Mouse (Mus musculus) limb, embryonic 14.5 days (tissue): ENCODE data around the gene Phc2. TPM values are rescaled to one million over a fixed set of nuclear protein-coding genes. Genes with fewer than 3 reads are reported as not detected.

ENCODE experiments used
- ATAC-seq: fragments of 200-750 bp; cut with Nextera tagmentation; 2 replicates; pipeline ENCODE4 v1.8.0; 2017; ENCODE audit warnings: low read depth, moderate number of reproducible peaks, moderate TSS enrichment; ENCODE audit not compliant: low FRiP score
- DNase-seq: peaks from one replicate; pipeline ENCODE4 v3.0.0-alpha.2; 2015; ENCODE audit warnings: low spot score
- H3K27ac ChIP-seq: fragments of 300-500 bp; sonication (generic); replicated peaks from 2 replicates; pipeline ENCODE4 v1.5.1; 2014; ENCODE audit warnings: low read depth, mild to moderate bottlenecking, low read length, moderate library complexity, mixed read lengths
- H3K27me3 ChIP-seq: fragments of 300-500 bp; sonication (generic); 2 replicates; pipeline ENCODE4 v1.6.1; 2014; ENCODE audit warnings: low read length, mixed read lengths; ENCODE audit not compliant: control insufficient read depth, insufficient read depth
- H3K36me3 ChIP-seq: fragments of 300-500 bp; sonication (generic); 2 replicates; pipeline ENCODE4 v1.6.1; 2014; ENCODE audit warnings: mild to moderate bottlenecking, low read length, moderate library complexity, mixed read lengths; ENCODE audit not compliant: control insufficient read depth, insufficient read depth
- H3K4me1 ChIP-seq: fragments of 300-500 bp; sonication (generic); 2 replicates; pipeline ENCODE4 v1.6.1; 2014; ENCODE audit warnings: antibody characterized with exemption, low read length, mixed read lengths; ENCODE audit not compliant: control insufficient read depth, insufficient read depth
- H3K4me2 ChIP-seq: fragments of 300-500 bp; sonication (generic); replicated peaks from 2 replicates; pipeline ENCODE4 v1.6.1; 2014; ENCODE audit warnings: low read depth, mild to moderate bottlenecking, low read length, moderate library complexity; ENCODE audit not compliant: severe bottlenecking
- H3K4me3 ChIP-seq: fragments of 300-500 bp; sonication (generic); replicated peaks from 2 replicates; pipeline ENCODE4 v1.5.1; 2014; ENCODE audit warnings: low read length
- H3K9ac ChIP-seq: fragments of 300-500 bp; sonication (generic); 2 replicates; pipeline ENCODE4 v1.6.1; 2014; ENCODE audit warnings: mild to moderate bottlenecking, low read depth, low read length, moderate library complexity; ENCODE audit not compliant: severe bottlenecking
- H3K9me3 ChIP-seq: fragments of 300-500 bp; sonication (generic); 2 replicates; pipeline ENCODE4 v1.6.1; 2016; ENCODE audit warnings: low read length; ENCODE audit not compliant: control insufficient read depth
- POLR2A ChIP-seq: fragments of 200-500 bp; IDR thresholded peaks from 2 replicates; pipeline ENCODE4 v1.8.0; 2012; ENCODE audit warnings: inconsistent platforms, mild to moderate bottlenecking, moderate library complexity, borderline replicate concordance; ENCODE audit not compliant: insufficient read depth, insufficient read length; ENCODE audit errors: extremely low read depth
- WGBS: fragments of 180-500 bp; shearing (Covaris S2); extraction: QIAGEN DNeasy Blood & Tissue Kit; methylation state at CpG from one replicate; pipeline ENCODE4 v1.1.7; 2014; 5-methylcytosine and 5-hydroxymethylcytosine counted together
- polyA plus RNA-seq, 2 experiments: library from polyadenylated mRNA; depleted of rRNA in 1 of 2; stranded (reverse) in 1 of 2; unstranded in 1 of 2; fragments of >200 nt; fragmentation: Nextera tagmentation in 1 of 2; extraction: Ambion mirVana in 1 of 2; gene quantifications; 2 replicates each; pipeline versions ENCODE4 v1.2.1 to v1.2.3; 2012 to 2014

Gene Phc2
- polyA plus RNA-seq, 2 experiments, result 69.8 to 103 TPM

- H3K9ac ChIP-seq, result no peak overlapping the region
- 15% methylated on average over 24 of the region's 24 CpGs for WGBS
- H3K36me3 ChIP-seq, result no peaks in the 10 kb centered on the region; the same call in 1 of the 2 replicates
- ATAC-seq (peak; percentile 62), DNase-seq (peak; percentile 92)
- no peaks in the 10 kb centered on the region for H3K9me3 ChIP-seq
- no peak overlapping the region for H3K4me3 ChIP-seq
- H3K27ac ChIP-seq, result no peak overlapping the region
- TF ChIP-seq POLR2A, result no peak
- H3K4me2 ChIP-seq, result peak overlapping the region; percentile 39
- H3K4me1 ChIP-seq, result peaks cover 27% of the 10 kb centered on the region
- no peaks in the 10 kb centered on the region for H3K27me3 ChIP-seq
Observed at GRCm38 (mm10) chr4:128711455-128712135, 57.1 kb downstream of the Phc2 start.

DNA sequence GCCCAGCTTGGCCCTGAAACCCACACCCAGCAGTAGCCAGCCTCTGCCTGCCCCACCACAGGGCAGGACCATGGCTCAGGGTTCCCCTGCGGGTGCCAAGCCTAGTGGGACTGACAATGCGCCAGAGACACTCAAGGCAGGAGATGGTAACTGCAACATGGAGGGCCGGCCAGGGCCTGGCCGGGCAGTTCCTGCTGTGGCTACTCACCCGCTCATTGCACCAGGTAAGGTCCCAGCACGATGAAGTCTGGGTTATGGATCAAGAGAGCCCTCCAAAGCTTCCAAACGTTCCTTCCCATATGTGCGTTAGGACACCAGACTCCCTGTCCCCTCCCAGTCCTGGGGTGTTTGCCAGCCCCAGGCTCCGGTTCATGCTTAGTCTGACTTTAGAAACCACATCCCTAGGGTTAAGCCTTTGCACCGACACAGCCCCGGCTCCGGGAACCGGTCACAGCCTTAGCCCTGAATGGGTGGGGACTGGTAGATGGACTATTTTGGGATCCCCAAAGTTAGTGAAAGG lies 57.7 kb downstream of the Phc2 start:
- no peak for TF ChIP-seq POLR2A
- Histone ChIP-seq H3K4me1 (peaks cover 29% of the 10 kb centered on the region), H3K27ac (no peak overlapping the region), H3K9me3 (no peaks in the 10 kb centered on the region), H3K36me3 (no peaks in the 10 kb centered on the region; the same call in 1 of the 2 replicates), H3K4me2 (peak overlapping the region; percentile 39), H3K4me3 (no peak overlapping the region), H3K9ac (no peak overlapping the region), H3K27me3 (no peaks in the 10 kb centered on the region)
- DNase-seq (no peak), ATAC-seq (no peak)
- WGBS, result 62% methylated on average over 13 of the region's 13 CpGs

GRCm38 (mm10) chr4:128712941-128713340 lies 58.4 kb downstream of the Phc2 start:
- Histone ChIP-seq H3K9me3 (no peaks in the 10 kb centered on the region), H3K36me3 (peaks cover 3% of the 10 kb centered on the region), H3K27me3 (no peaks in the 10 kb centered on the region), H3K4me3 (no peak overlapping the region), H3K27ac (no peak overlapping the region), H3K4me2 (no peak overlapping the region), H3K9ac (no peak overlapping the region), H3K4me1 (peaks cover 29% of the 10 kb centered on the region)
- ATAC-seq, result no peak
- DNase-seq, result no peak
- 80% methylated on average over 6 of the region's 6 CpGs for WGBS
- no peak for TF ChIP-seq POLR2A

DNA sequence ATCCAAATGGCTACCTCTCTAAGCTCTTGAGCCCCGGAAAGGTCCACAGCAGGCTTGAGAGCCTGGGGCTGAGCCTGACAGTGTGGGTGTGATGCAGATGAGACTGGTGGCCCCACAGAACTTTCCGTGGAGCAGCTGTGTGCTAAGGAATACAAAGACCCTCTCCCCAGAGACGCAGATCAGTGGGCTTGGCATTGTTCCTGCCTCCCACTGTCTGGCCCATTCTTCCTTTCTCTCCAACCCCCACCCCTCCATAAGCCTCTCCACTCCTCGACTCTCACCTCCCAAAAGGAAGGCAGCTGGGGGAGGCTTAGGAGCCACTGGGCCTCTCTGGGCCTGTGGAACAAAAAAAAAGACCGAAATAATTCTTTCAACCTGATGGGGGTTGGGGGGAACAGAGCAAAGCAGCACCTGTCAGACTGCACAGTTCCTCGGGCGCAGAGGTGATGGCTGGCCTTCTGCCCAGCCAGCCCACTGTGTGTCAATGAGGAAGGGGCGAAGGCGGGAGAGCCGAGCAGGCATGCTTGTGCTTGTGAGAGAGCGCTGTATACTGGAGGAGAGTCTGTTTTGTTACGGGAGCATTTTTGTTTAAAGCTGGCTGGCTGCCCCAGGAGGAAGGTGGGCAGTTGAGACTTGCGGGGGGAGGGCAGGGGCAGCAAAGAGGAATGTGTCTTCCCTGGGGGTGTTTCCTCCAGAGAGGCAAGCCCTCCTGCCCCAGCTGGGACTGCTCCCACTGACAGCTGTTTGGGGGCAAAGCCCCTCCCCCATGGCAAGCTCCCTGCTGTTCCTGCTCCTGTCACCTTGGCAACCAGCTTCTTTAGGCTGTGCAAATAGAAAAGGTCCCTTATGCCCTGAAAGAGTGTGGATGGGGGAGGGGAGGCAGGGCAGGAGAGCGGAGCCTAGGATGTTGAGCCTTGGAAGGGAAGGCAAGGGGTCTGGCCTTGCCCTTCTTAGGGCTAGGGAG lies 61.0 kb downstream of the Phc2 start:
- Histone ChIP-seq H3K36me3 (peaks cover 4% of the 10 kb centered on the region; the same call in 1 of the 2 replicates), H3K4me2 (peak overlapping the region; percentile 15; the same call in 1 of the 2 replicates), H3K9me3 (no peaks in the 10 kb centered on the region), H3K27me3 (no peaks in the 10 kb centered on the region), H3K9ac (peak overlapping the region; percentile 18; the same call in 1 of the 2 replicates), H3K4me1 (peaks cover 42% of the 10 kb centered on the region), H3K4me3 (no peak overlapping the region), H3K27ac (peak overlapping the region; percentile 76)
- ATAC-seq, result peak; percentile 64
- 6% methylated on average over 14 of the region's 14 CpGs for WGBS
- DNase-seq, result peak; percentile 71
- TF ChIP-seq POLR2A, result 0 out of 2 replicates have a peak, but pooled peaks have one; percentile 22

GRCm38 (mm10) chr4:128716279-128716678 lies 61.8 kb downstream of the Phc2 start:
- H3K27me3 ChIP-seq, result no peaks in the 10 kb centered on the region
- H3K36me3 ChIP-seq, result peaks cover 4% of the 10 kb centered on the region; the same call in 1 of the 2 replicates
- no peak overlapping the region for H3K9ac ChIP-seq
- H3K4me2 ChIP-seq, result peak overlapping the region; percentile 15; the same call in 1 of the 2 replicates
- no peak overlapping the region for H3K4me3 ChIP-seq
- no peak for DNase-seq
- no peak for TF ChIP-seq POLR2A
- H3K27ac ChIP-seq, result peak overlapping the region; percentile 76
- no peaks in the 10 kb centered on the region for H3K9me3 ChIP-seq
- ATAC-seq, result no peak
- WGBS, result 8% methylated on average over 4 of the region's 4 CpGs
- H3K4me1 ChIP-seq, result peaks cover 43% of the 10 kb centered on the region
